Mouse (Mus musculus) cerebellum, adult 18-20 months (tissue): ENCODE measurements around the gene Traf3ip3.

Experiments used
- DNase-seq, 2 experiments: peaks; one replicate each; pipeline ENCODE4 v3.0.0; 2021

The Traf3ip3 gene

GRCm38 (mm10) chr1:193205431-193205830, 3.9 kb upstream of the Traf3ip3 start:
- DNase-seq: no peak

GRCm38 (mm10) chr1:193203821-193204220, 2.3 kb upstream of the Traf3ip3 start:
- DNase-seq: no peak

DNA sequence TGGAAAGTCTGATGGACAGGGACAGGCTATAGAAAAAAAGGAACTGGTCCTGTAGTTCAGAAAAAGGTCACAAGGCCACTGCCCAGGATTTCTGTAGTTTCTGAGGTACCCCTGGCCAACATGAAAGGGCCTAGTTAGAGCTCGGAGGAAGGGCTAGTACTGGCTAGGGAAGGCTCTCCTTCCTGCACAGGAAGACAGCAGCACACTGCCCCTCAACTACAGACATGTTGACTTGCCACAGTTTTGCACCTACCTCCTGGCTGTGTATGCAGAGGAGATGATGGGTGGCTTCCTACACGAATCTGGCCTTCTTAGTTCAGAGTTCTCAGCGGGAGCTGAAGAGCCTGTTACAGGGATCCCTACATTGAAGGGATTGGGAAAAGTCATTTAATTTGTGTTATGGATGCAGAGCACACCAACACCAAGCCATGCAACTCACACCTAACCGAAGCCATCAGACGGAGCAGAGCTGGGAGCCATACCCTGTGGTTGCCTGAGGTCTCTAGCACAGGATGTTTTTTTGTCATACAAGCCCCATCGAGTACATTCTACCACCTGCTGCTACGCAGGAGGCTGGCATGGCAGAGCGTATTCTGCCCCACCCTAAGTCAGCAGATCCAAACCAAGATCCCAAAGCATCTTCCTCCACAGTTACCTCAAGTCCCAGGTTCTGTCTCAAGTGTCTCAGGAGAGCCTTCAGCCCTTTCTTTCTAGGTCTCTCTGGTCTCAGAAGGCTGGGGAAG, 692 bp downstream of the Traf3ip3 start:
- no peak for DNase-seq

DNA sequence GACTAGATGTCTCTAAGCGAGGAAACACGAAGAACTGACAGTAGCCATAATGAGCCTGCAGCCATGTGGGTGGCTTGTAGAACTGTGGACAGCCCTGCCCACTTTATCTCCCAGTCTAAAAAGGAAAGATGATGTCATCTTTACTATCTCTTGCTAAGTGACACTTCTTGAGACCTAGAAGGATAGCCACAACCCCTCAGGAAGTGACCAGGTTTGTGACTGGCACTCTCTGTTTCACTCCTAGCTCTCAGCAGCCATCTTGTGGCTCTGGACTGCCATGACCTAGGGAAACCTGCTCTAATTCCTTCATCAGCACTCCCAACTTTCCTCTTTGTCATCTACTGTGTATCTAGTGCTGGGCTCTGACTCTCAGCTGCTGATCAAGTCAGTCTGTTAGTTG, 3.2 kb downstream of the Traf3ip3 start:
- DNase-seq: no peak

DNA sequence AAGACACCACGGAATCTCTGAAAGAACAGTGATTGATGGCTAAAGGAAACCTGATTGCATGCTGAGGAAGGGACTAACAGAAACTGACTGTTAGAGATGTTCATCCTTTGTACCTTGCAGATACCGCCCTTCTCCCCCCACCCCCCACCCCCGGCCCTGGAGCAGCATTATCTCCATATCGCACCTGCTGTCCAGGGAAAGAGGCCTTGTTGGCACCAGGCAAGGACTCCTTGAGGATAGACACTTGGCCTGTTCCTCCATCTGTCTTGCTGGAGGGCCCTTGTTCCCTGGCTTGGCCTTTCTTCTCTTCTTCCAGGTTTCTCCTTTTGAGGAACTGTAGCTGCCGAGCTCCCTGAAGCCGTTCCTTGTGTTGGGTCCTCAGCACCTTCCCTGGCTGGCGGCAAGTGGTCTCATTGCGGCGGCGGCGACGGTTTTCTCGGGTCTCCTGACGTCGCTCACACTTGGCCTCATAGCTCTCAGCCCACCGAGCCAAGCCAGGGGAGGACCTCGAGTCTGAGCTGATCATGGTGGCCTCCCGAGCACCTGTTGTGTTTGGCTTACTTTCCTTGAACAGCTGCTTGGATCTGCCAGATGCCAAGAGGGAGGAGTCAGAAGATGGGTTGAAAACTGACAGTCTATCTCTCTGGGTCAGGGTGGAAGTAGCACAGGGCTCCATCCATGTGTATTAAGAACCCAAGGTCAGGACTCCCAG, 3.9 kb downstream of the Traf3ip3 start:
- DNase-seq: no peak

- no peak for DNase-seq
Measured at GRCm38 (mm10) chr1:193195169-193195810, 6.2 kb downstream of the Traf3ip3 start.

DNA sequence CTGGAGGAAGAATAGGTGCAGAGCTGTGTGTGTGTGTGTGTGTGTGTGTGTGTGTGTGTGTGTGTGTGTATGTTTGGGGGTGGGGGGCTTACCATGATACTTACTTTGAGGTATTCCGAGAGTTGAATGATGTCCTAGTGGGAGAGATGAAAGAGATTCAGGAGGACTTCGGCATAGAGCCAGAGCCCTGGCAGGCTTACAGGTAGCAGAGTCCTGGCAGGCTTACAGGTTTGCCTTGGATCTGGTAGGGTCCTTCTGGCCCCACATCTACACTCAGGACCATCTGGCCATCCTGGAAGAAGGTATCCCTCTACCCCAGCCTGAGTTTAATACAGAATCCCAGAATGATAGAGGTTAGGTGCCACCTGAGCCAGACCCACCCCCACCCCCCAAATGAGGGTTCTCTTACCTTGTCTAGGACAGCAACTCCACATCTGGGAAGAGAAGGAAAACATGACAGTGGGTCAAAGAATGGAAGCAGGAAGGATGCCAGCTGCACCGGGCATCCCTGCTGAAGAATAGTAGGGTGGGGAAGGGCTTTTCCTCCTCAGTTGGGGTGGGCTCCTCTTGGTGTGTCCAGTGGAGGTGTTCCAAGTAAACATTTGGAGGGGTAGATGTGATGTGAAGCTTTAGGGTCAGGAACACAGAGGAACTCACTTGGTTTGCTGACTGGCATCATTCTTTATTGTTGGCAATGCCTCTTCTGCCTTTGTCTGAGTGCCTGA, 6.9 kb downstream of the Traf3ip3 start:
- peak; percentile 54 to 67 for DNase-seq

DNA sequence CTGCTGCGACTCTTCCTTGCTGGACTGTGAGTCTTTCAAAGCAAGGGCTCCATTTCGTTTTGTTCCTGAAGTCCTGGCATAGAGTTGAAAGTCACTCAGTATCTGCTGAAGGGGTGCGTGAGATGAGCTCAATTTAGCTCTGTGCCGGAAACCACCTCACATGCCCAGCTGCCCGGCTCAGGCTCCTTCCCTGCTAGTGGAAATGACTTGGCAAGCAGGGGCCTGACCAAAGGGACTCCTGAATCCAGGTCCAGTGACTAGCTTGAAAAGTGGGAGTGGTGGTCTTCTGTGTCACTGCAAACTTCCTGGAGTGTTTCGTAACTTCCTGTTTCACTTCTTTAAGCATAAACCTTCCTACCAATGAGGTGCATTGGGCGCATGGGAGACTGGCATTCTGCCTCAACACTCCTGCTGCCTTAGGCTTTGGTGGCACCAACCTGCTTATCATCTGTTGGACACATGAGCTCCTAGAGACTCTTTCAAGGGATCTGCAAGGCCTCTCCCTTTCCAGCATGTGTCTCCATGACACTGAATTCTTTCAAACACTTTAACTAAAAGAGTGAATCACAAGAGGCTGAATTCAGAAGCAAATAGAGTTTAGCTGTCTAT, 9.7 kb downstream of the Traf3ip3 start:
- DNase-seq: no peak

DNA sequence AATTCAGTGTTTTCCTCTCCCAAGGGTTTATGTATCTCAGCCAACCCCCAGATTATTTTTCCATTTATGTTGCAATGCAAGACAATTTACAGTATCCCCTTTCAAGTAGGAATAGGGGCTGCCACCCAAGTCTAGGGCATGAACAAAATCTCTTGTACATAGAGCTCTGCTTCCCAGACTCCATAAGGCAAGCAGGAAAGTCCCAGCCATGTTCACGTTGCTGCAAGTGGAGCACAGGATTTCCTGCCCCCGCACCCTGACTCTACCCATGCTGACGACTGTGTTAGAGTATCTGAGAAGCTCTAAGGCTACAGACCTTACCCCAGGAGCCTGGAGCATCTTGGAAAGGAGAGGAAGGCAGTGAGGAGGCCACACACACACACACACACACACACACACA, 11.7 kb downstream of the Traf3ip3 start:
- DNase-seq: no peak

- no peak for DNase-seq
Measured at GRCm38 (mm10) chr1:193189151-193189621, 12.3 kb downstream of the Traf3ip3 start.

DNA sequence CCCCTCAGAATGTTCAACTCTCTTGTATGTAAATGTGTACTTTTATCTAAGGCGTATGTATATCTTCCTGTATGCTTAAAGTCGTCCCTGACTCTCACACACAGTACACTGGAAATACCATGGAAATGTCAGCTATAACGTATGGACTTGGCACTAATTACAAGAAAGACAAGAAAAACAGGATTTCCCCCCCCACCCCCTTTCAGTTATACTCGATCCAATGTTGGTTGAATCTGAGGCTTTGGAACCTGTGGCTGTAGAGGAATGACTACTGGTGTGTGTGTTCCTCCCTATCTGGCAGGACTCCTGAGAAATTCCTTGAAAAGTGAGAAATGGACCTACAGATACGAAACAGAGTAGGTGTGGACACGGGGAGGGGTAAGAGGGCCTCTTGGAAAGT, 13.2 kb downstream of the Traf3ip3 start:
- no peak for DNase-seq

- no peak for DNase-seq
Measured at GRCm38 (mm10) chr1:193181104-193181503, 20.4 kb downstream of the Traf3ip3 start.

- no peak for DNase-seq
Measured at GRCm38 (mm10) chr1:193174143-193174733, 27.3 kb downstream of the Traf3ip3 start.

- DNase-seq: no peak
Measured at GRCm38 (mm10) chr1:193173810-193174129, 27.7 kb downstream of the Traf3ip3 start.

DNA sequence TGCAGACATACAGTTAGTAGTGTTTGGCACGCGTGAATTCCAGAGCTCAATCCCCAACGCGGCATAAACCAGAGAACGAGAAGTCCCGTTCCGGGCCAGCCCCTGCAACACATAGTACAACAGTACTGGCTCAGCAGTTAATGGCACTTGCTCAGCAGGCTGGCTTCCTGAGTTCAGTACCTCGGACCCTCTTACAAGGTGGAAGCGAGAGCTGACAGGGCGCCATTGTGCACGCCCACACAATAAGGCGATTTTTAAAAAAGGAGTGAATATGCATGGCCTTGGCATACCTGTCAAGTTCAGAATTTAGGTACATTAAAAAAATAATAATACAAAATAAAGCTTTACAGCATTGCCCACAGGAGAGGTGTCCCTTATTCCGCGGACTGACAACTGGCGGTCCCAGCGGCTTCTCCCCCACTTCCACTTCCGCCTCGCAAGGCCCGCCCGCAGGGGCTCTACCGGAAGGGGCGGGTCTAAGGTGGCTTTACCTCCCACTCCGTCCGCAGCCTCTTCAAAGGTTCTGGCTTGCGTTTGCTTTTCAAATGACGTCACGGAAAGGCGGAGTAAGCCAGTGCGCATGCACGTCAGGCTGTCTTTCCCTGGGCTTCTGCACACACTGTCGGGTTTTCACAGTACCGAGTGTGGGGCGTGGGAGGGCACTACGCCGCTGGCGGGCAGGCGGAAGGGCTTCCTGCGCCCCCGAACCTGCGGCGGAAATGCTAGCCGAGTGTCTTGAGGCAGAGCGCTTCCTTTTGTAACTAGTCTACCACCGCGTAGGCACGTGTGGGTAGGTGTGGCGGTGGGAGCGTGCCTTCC, 28.3 kb downstream of the Traf3ip3 start:
- DNase-seq: peak; percentile 94 to 97

GRCm38 (mm10) chr1:193169856-193170255, 31.6 kb downstream of the Traf3ip3 start:
- DNase-seq: no peak

DNA sequence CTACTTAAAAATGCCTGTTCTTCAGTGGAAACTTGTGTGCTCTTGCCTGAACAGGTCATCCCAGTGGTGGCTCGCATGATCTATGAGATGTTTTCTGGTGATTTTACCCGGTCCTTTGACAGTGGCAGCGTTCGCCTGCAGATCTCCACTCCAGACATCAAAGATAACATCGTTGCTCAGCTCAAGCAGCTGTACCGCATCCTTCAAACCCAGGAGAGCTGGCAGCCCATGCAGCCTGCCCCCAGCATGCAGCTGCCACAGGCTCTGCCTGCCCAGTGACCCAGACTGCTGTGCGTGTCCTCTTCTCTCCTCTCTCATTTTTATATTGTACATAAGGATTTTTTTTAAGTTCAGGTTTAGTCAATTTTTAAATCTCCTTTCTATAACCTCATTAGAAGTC, 32.3 kb downstream of the Traf3ip3 start:
- DNase-seq: no peak

DNA sequence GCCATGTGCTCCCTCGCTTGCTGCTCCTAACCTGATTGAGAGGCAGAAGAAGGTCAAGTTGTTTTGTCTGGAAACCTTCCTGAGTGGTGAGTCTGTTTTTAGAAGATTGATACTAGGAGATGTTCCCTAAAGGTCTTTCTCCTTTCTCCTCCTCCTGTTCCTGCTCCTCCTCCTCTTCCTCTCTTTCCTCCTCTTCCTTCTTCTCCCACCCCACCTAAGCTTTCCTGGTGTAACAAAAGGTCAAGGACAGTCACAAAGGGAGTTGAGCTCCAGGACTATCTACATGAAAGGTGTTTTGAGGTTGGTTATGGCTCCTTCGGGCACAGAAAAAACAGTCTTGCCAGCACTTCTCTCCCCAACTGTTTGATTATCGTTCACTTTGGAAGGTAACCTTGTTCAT, 33.8 kb downstream of the Traf3ip3 start, which contains the start of gene A130010J15Rik:
TSS of gene A130010J15Rik (plus strand) at position 301 of the 400 bp plus-strand sequence.
- DNase-seq: no peak

DNA sequence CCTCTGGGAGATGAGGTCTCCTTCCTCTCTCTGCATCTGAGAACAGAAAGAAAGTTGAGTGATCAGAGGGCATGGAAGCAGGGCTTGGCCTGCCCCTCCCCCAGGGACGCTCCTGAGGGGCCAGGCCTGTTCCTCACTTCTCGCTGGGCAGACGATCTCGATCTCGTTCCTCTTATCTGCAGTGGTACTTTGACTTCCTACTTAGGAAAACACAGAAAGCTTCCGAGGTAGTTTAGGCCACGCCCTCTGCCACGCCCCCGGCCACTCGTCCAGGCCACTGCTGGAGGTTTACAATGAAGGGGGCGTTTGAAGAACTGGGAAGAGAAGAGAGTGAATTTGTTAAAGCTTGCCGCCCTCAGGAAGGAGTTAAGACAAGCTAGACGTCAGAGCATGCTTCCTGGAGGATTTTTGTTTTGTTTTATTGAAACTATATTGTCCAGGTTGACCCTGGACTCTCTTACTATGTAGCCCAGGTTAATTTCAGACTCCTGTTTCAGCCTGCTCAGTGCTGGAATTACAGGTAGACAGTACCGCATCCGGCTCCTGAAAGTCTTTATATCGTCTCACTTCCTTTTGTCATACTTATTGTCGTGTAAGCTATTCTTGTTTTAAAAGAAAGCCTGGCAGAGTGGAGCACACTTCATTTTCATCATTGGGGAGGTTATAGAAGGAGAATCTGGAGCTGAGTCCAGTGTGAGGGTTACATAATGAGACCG, 41.0 kb downstream of the Traf3ip3 start:
- DNase-seq: no peak

DNA sequence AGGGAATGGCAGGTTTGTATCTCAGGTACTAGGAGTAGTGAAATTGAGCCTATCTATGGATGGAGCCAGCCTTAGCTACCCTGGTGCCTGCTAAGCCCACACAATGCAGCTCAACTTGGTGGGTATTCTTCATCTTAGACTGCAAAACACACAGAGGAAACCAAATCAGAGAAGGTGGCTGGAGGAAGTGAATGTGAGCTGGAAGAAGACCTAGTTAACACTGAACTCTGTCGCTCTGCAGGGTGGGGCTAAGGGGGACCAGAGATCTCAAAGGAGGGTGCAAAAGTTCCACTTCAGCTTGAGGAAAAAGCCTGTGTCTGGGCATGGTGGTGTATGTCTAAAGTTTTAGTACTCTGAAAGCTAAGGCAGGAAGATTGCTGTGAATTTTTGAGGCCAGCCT, 41.9 kb downstream of the Traf3ip3 start:
- no peak for DNase-seq

DNA sequence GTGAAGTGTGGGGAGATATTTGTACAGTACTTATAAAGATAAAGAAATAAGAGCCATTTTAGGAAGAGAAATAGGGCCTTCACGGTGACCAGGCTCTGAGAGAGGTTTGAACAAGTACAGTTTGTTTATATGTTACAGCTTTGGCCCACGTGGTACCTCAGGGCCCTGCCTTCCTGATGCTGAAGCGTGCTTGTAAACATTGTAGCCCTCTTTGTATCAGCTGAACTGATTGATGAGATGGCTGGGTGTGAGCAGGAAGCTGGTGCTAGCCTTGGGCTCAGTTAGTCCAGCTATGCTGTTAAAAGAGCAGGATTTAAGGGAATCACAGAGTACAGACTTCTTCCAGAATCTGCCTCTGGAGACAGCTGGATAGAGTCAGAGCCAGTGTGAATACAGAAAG, 42.3 kb downstream of the Traf3ip3 start:
- DNase-seq: no peak
